Mouse (Mus musculus) ovary, postnatal 36 days (tissue): ENCODE measurements around the gene Rab3gap1.
A peak's percentile ranks its signal among the peaks of the same experiment; 100 is the strongest.
"Not testable (repeated sequence)": the region's sequence is repeated elsewhere in the genome, so short reads cannot be mapped to it uniquely, and the experiment has no call there.

Experiments used
- DNase-seq: peaks from one replicate; pipeline ENCODE4 v3.0.0; 2022; ENCODE audit warnings: low spot score, mixed read lengths

Rab3gap1 gene

DNA sequence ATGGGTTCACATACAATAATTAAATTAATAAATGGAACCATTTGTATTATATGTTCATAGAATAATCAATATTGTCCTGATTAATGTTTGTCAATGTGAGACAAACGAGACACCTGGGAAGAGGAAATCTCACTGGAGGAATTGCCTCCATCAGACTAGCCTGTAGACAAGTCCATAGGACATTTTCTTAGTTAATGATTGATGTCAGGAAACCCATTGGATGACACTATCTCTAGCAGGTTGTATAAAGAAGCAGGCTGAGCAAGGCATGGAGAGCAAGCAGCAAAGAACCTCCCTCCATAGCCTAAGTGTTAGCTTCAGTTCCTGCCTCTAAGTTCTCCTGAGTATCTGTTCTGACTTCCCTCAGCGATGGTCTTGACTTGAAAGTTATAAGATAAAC is 64.8 kb downstream of the Rab3gap1 start:
- DNase-seq, result no peak

DNA sequence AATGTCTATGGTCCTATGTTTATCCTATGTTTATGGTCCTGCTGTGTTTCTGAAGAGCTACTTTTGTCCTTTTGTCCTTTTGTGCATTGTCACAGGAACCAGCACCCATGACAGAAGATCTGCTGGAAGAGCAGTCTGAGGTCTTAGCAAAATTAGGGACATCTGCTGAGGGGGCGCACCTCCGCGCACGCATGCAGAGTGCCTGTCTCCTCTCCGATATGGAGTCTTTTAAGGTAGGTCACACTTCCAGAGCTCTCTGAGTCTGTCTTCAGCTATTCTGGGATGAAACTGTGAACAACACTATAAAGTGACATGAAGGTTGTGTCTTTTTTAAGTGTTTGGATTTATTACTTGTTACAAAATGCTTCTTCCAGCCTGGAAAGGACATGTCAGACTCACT is 65.7 kb downstream of the Rab3gap1 start:
- no peak for DNase-seq

DNA sequence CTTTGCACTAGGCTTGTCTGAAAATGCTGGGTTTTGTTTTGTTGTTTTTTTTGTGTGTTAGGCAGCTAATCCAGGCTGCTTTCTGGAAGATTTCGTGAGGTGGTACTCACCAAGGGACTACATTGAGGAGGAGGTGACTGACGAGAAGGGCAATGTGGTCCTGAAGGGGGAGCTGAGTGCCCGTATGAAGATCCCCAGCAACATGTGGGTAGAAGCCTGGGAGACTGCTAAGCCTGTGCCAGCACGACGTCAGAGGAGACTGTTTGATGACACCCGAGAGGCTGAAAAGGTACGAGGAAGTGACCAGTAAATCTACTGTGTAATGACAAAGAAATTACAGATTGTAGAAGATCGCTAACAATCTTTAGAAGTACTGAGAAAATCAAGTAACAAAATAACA is 68.7 kb downstream of the Rab3gap1 start:
- DNase-seq, result no peak

- peak; percentile 66 for DNase-seq
Measured at GRCm38 (mm10) chr1:127942231-127942630, 73.7 kb downstream of the Rab3gap1 start.

GRCm38 (mm10) chr1:127943516-127943915 is 74.9 kb downstream of the Rab3gap1 start:
- no peak for DNase-seq

DNA sequence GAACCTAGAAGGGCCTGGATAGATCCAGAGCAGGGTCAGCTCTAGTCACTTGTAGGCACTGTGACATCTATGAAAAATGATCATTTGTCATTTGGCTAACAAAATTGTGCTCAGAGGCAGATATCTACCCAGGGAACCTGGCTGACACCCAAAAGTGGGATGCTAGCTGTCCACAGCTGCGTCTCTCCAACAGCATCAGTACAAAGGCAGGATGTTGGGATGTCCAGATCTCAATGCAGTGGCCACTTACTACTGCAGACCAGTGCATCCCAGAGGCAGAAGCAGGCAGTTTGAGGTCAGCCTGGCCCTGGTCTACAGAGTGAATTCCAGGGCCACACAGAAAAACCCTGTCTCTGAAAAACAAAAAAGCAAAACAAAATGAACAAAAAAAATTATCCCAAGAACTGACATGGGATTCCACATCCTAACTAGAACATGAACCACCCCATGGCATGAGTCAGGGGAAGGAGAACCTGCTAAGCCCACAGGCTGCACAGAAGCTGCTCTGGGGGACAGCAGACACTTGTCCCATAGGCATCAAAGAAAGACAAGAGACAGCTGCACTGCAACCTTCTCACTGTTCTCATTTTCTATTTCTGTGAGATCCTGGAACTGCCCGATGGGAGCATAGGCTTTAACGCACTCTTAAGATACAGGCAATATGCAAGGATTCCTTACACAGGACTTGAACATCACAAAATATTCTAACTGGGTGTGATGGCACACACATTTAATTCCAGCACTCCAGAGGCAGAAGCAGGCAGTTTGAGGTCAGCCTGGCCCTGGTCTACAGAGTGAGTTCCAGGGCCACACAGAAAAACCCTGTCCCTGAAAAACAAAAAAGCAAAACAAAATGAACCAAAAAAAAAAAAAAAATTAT is 77.4 kb downstream of the Rab3gap1 start:
- DNase-seq, result peak; percentile 41

DNA sequence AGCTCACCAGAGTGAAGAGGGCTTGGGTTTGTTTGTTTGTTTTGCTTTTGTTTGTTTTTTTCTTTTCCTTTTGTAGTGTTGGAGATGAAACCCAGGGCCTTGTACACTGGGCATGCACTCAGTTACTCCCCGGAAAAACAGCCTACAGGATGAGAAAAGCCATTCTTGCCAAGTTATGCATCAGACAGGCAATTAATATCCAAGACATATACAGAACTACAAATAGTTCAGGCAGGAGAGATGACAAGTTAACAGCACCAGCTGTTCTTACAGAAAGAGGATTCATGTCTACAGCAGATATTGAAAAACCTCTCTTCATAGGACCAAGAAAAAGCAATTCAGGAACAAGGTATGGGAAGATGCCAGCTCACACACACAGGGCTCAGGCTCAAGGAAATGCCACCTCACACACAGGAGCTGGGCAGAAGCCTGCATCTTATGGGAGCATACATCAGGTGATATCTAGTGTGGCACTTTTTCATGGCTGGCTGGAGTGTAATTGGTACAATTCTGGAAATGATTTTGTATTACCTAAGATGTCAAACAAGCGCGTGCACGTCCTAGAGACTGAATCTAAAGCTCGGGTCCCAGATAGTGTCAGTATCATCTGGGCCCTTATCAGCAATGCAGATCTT is 78.2 kb downstream of the Rab3gap1 start:
- DNase-seq, result no peak

GRCm38 (mm10) chr1:127948748-127949147 is 80.2 kb downstream of the Rab3gap1 start:
- DNase-seq, result no peak

- no peak for DNase-seq
Measured at GRCm38 (mm10) chr1:127952276-127952675, 83.7 kb downstream of the Rab3gap1 start.

DNA sequence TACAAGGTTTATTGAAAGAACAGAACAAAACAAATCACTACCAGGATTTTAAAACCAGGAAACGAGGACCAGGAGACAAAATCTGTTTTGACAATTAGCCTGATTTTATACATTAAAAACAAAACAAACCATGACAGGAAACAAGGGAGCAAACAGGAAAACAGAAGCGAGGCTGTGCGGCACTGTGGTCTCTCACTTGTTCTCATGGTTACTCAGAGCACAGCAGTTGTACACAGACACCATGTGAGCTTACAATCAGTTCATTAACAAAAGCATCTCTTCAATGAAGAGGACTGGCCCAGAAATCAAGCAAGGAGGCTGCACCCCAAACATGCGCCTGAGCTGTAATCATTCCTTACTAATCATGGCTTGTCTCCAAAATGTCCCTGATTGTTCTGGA is 85.6 kb downstream of the Rab3gap1 start:
- not testable (repeated sequence) for DNase-seq

GRCm38 (mm10) chr1:127954800-127955199 is 86.2 kb downstream of the Rab3gap1 start:
- DNase-seq, result no peak

GRCm38 (mm10) chr1:127956524-127956923 is 88.0 kb downstream of the Rab3gap1 start:
- DNase-seq, result no peak

DNA sequence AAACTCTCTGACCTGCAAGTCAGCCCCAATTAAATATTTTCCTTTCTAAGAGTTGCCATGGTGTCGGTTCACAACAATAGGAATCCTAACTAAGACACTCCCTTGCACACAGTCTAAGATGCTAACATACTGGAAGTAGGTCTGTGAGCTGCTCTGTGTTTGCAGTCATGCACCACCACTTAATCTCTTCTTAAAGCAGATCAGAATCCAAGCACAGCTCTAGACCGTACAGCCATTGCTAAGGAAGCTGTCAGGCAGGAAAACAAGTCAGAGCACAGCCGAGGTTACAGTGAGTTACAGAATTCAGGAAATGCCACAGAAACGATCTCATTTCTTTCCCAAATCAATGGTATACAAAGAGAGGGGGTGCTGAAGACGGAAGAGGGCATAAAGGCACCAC is 90.2 kb downstream of the Rab3gap1 start:
- DNase-seq, result no peak

DNA sequence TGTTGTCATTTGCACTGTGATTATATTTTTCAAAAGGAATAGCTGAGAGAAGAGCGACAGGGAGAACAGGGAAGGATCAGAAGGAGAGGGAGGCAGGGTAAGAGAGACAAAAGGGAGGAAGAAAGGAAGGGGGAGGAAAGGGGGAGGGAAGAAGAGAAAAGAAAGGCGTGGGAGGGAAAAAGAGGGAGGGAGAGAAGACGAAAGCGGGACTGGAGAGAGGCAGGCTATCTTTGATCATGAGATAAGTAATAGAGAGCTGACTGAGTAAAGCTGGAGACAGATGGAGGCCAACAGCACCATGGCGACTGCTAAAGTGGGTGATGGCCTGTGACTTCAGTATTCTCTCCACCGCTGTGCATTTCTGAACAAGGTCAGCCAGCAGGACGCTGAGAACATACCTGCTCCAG is 90.7 kb downstream of the Rab3gap1 start:
- DNase-seq, result no peak

DNA sequence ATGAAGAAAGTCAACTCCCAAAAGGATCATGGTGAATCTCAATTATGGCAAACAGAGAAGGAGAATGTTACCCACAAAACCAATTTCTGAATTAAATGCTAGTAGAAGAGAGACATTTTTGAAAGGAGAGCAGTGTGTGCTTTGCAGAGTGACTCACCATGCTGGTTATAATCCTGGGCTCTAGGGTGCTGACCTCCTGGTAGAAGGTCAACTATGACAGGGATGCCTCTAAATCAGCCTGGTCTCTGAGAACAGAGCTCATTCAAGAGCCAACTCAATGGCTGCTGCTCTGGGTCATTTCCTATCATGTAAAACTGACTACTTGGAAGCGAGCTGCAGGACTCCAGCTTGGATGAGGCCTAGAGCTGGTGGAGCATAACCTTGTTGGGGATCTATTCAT is 92.6 kb downstream of the Rab3gap1 start:
- no peak for DNase-seq

- DNase-seq, result no peak
Measured at GRCm38 (mm10) chr1:127963326-127963725, 94.8 kb downstream of the Rab3gap1 start.

DNA sequence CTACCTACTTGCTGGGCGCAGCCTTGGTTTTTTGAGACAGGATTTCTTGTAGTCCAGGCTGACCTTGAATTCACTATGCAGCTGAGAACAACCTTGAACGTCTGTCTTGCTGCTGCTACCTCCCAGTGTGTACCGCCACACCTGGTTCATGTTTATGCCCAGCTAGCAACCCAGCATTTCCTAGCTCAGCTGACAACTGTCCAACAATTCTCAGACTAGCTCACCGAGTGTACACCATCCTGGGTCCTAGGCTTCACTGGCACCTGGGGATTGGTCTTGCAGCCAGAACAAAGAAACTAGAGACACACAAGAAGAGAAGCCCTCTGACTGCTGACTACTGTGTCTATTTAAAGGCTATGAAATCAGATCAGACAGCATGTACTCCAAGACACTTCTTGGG is 102.3 kb downstream of the Rab3gap1 start:
- no peak for DNase-seq

DNA sequence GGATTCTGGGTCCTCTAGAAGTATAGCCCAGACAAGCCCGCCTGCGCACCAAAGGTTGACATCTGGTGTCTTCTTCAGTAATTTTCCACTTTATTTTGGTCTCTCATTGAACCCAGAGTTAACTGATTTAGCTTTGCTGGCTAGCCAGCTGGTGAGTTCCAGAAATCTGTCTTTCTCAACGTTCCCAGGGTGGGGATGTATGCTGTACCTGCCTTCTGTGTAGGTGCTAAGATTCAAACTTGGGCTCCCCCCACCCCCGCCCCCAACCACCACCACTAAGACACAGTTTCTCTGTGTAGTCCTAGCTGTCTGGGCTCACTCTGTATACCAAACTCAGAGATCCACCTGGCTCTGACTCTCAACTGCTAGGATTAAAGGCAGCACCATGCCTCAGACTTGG is 105.5 kb downstream of the Rab3gap1 start:
- DNase-seq, result no peak

GRCm38 (mm10) chr1:127975676-127976075 is 107.1 kb downstream of the Rab3gap1 start:
- no peak for DNase-seq

DNA sequence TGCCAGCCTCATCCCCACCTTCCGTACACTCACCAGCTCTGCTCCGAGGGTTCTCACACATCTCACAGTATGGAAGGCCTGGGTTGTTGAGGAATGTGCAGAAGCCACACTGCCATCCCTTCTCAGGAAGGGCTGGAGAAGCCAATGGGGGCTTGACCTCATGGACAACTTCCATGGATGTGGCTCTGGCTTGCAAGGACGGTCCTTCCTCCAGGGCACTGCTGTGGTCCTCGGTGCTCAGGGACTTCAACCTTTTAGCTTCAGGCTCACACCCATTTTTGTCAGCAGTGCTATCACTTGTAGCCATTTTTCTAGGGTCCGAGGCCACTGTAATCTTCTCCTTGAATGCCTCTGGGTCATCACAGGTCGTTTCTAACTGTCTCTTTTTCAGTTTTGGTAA is 107.5 kb downstream of the Rab3gap1 start:
- no peak for DNase-seq

DNA sequence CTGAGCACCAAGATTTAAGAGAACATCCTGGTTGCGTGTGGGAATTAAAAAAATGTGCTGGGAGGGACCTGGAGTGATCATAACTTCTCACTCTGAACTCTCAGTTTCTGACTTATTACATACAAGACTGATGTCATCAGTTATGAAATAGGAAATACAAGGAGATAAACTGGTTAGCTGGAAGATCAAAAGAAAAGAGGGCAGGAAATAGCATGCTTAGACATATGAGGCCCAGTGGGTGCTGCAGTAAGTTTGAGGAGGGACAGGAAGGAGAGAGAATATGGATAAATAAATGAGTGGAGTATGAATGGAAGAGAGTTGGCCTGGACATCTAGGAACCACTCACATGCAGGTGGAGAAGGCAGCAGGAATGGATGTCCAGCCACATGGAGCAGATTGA is 109.6 kb downstream of the Rab3gap1 start:
- DNase-seq, result no peak

DNA sequence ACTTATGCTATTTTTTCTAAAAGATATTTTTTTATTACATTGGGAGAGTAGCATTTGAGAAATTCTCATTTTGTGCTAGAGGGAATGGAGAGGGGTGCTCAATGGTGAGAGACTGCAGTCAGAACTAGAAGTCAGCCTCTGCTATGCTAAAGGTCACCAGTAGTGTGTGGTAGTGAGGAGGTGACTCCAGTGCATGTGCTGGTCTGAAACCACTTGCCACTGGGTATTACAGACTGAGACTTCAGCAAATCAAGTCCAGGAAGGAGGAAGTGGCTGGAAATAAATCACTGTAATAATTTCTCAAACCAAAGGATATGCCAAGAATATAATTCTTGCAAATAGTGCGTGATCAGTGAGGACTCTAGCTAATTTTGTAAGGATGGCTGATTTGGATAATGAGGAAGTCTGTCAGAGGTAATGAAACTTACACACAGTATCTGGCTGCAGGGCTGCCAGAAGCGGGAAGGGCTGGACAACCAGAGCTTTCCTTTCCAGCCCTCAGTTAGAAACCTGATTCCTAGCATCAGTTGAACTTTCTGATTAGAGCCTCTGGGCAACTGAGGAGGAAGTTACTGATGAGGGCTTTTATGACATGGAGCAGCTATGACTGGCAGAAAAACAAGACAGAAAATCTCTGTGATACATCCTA is 112.5 kb downstream of the Rab3gap1 start:
- DNase-seq, result no peak

DNA sequence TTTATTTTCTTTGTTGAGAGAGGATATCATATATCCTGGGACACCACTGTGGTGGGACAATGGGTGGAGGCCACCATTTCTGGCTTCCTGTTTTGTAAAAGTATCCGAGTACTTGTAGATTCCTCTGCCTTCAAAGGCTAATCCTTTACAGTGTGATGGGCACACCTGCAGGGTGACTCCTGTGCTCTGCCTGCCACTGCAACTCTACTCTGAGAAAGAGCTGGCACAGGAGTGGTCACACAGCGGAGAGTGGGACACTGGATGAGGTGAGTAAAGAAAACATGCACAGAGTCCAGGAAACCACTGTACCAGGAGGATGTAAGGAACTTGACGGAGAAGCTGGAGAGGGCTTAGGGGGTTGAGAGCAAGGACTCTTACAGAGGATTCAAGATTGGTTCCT is 113.7 kb downstream of the Rab3gap1 start:
- no peak for DNase-seq
